Mouse (Mus musculus): ENCODE measurements around the gene Trpv2.

GRCm38 (mm10) chr11:62612604-62613003, 38.3 kb downstream of the Trpv2 start:
- TF ChIP-seq CTCF (conservative IDR thresholded peaks at IDR 0.05; ENCODE audit: insufficient read depth, insufficient read length, low read depth, low read length) (no peak), POLR2A (IDR thresholded peaks at IDR 0.05; ENCODE audit: low read depth, low read length) (no peak)
